Mouse (Mus musculus): ENCODE results near the gene Cpne1. TPM values are rescaled to one million over a fixed set of nuclear protein-coding genes. Genes with fewer than 3 reads are reported as not detected.

The Cpne1 gene
- 90.1 TPM for polyA plus RNA-seq (2017; shearing (Covaris generic))

GRCm38 (mm10) chr2:156111358-156112079, at the start of gene Cpne1, which contains the start of gene Rbm12:
TSS of gene Cpne1 (minus strand) at chr2:156111965.
TSS of gene Rbm12 (minus strand) at chr2:156111978.

GRCm38 (mm10) chr2:156143953-156144724, 32.4 kb upstream of the Cpne1 start, which contains the start of the genes Romo1 and Nfs1:
TSS of gene Romo1 (plus strand) at chr2:156144039.
TSS of gene Nfs1 (minus strand) at chr2:156144186.

GRCm38 (mm10) chr2:156126992-156127391, 15.2 kb upstream of the Cpne1 start, which contains the start of gene Gm28036:
TSS of gene Gm28036 (minus strand) at chr2:156127092.

DNA sequence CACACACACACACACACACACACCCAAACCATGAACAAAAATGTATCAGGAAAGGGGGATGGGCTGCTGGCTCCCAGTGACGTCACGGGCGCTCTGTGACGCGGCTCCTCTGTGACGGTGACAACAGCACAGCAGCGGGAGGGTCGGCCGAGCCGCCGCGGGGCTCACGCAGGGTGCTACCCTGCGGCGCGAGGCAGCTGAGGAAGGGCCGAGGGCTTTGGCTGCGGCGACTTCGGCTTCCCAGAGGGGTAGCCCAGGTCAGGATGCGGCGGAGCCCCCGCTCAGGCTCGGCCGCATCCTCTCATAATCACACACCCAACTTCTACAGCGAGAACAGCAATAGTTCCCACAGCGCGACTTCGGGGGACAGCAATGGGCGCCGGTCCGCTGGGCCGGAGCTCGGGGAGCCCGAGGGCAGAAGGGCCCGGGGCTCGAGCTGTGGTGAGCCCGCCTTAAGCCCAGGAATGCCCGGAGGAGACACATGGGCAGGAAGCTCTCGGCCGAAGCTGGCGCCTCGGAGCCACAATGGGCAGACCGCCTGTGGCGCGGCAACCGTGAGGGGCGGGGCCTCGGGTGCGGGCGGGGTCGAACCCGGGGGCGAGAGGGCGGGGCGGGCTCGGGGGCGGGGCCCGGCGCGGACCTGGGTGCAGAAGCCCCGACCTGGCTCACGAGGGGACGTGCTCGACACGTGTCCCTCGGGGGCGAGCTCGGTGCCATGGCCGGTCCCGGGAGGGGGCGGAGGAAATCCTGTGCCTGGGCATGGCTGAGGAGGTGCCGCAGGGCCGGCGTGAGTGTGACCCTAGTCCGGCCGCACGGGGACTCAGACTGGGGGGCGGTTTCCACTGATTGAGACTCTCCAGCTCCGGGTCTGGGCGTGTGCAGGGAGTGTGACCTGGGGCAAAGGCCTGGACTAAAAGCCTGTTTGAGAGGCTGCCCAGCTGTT, 46.4 kb downstream of the Cpne1 start, which contains the start of gene Spag4:
Gene Spag4 (plus strand): TSS at position 77 of the 943 bp plus-strand sequence.

GRCm38 (mm10) chr2:156052816-156053215, 58.9 kb downstream of the Cpne1 start, which contains the start of gene Fer1l4:
TSS of gene Fer1l4 (minus strand) at chr2:156052947.

Other genes starting within 250 kb of the Cpne1 start
- gene Uqcc1, start 181.7 kb downstream of the Cpne1 start, polyA plus RNA-seq (2017; shearing (Covaris generic)), result 56.2 TPM
- gene Gm15557, start 171.2 kb downstream of the Cpne1 start, polyA plus RNA-seq (2017; shearing (Covaris generic)), result not detected
- gene Gdf5, start 166.6 kb downstream of the Cpne1 start, polyA plus RNA-seq (2017; shearing (Covaris generic)), result not detected
- 71.5 TPM for gene Cep250, start 155.5 kb downstream of the Cpne1 start, polyA plus RNA-seq (2017; shearing (Covaris generic))
- gene 6430550D23Rik, start 104.0 kb downstream of the Cpne1 start, polyA plus RNA-seq (2017; shearing (Covaris generic)), result 1.1 TPM
- gene Ergic3, start 103.9 kb downstream of the Cpne1 start, polyA plus RNA-seq (2017; shearing (Covaris generic)), result 166 TPM
- not detected for gene Fer1l4, start 59.0 kb downstream of the Cpne1 start, polyA plus RNA-seq (2017; shearing (Covaris generic))
- gene Spag4, start 46.8 kb downstream of the Cpne1 start, polyA plus RNA-seq (2017; shearing (Covaris generic)), result 0.37 TPM
- gene Rbm12, start within 50 bp of the Cpne1 start, polyA plus RNA-seq (2017; shearing (Covaris generic)), result 57.0 TPM
- 28.8 TPM for gene Gm28036, start 15.1 kb upstream of the Cpne1 start, polyA plus RNA-seq (2017; shearing (Covaris generic))
- 200 TPM for gene Romo1, start 32.1 kb upstream of the Cpne1 start, polyA plus RNA-seq (2017; shearing (Covaris generic))
- 65.0 TPM for gene Nfs1, start 32.2 kb upstream of the Cpne1 start, polyA plus RNA-seq (2017; shearing (Covaris generic))
- 1,028 TPM for gene Rbm39, start 68.3 kb upstream of the Cpne1 start, polyA plus RNA-seq (2017; shearing (Covaris generic))
- 62.1 TPM for gene Phf20, start 84.5 kb upstream of the Cpne1 start, polyA plus RNA-seq (2017; shearing (Covaris generic))
- 5.1 TPM for gene Cnbd2, start 200.3 kb upstream of the Cpne1 start, polyA plus RNA-seq (2017; shearing (Covaris generic))
- gene Scand1, start 200.7 kb upstream of the Cpne1 start, polyA plus RNA-seq (2017; shearing (Covaris generic)), result 13.4 TPM

Measured in activated CD4-positive, CD25-positive, alpha-beta regulatory T cell, adult 9 weeks (primary cell).